Mouse (Mus musculus): ENCODE measurements around the gene Rmi2. TPM values are rescaled to one million over a fixed set of nuclear protein-coding genes. Genes with fewer than 3 reads are reported as not detected.

Gene Rmi2
- polyA plus RNA-seq, 1 experiment, result 1.9 TPM

- Histone ChIP-seq H3K4me3 (ENCODE audit: insufficient read depth, low read length) (no peak overlapping the region), H3K27ac (ENCODE audit: insufficient read depth, low read length) (no peak overlapping the region), H3K4me1 (ENCODE audit: control insufficient read depth, insufficient read depth, low read length) (no peaks in the 10 kb centered on the region)
- TF ChIP-seq POLR2A (IDR thresholded peaks at IDR 0.05; ENCODE audit: low read depth, low read length) (no peak), CTCF (IDR thresholded peaks at IDR 0.05; ENCODE audit: borderline replicate concordance, insufficient read depth, low read length) (no peak)
These were observed 10.3 kb upstream of the Rmi2 start for GRCm38 (mm10) chr16:10824536-10824935.

GRCm38 (mm10) chr16:10825840-10826239 is 9.0 kb upstream of the Rmi2 start:
- no peaks in the 10 kb centered on the region for H3K4me1 ChIP-seq (ENCODE audit: control insufficient read depth, insufficient read depth, low read length)
- H3K4me3 ChIP-seq (ENCODE audit: insufficient read depth, low read length), result no peak overlapping the region
- no peak for TF ChIP-seq CTCF (IDR thresholded peaks at IDR 0.05; ENCODE audit: borderline replicate concordance, insufficient read depth, low read length)
- no peak for TF ChIP-seq POLR2A (IDR thresholded peaks at IDR 0.05; ENCODE audit: low read depth, low read length)
- no peak overlapping the region for H3K27ac ChIP-seq (ENCODE audit: insufficient read depth, low read length)

GRCm38 (mm10) chr16:10827269-10827668 is 7.6 kb upstream of the Rmi2 start:
- no peak overlapping the region for H3K4me3 ChIP-seq (ENCODE audit: insufficient read depth, low read length)
- H3K27ac ChIP-seq (ENCODE audit: insufficient read depth, low read length), result no peak overlapping the region
- H3K4me1 ChIP-seq (ENCODE audit: control insufficient read depth, insufficient read depth, low read length), result no peaks in the 10 kb centered on the region
- no peak for TF ChIP-seq CTCF (IDR thresholded peaks at IDR 0.05; ENCODE audit: borderline replicate concordance, insufficient read depth, low read length)
- no peak for TF ChIP-seq POLR2A (IDR thresholded peaks at IDR 0.05; ENCODE audit: low read depth, low read length)

DNA sequence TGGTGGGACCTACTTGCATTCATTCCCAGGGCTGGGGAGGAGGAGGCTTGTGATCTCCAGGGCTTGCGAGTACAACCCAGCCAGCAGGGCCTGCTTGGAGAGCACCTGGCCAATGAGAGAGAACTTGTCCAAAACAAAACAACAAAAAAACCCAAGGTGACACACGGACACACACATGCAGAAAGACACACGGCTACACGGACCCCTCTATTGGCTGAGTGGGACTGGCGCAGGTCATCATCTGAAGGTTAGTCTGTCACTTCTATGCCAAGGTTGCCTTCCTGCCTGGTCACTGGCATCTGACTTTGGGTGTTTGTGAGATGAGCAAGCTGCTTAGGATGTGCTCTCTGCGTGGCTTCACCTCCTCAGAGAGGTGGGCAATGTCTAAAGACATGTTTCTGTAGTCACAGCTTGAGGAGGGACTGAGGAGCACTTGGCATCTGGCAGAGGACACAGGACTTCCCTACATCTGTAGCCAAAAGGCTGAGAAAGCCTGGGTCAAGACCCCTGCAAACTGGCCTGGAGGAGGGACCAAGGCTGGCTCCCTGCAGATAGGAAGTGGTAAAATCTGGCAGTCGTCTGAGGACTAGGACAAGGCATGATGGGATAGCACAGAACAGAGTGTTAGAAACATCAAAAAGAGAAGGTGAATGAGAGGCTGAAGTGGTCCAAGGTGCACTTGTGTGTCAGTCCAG is 6.9 kb upstream of the Rmi2 start:
- Histone ChIP-seq H3K4me3 (ENCODE audit: insufficient read depth, low read length) (no peak overlapping the region), H3K4me1 (ENCODE audit: control insufficient read depth, insufficient read depth, low read length) (no peaks in the 10 kb centered on the region), H3K27ac (ENCODE audit: insufficient read depth, low read length) (no peak overlapping the region)
- TF ChIP-seq POLR2A (IDR thresholded peaks at IDR 0.05; ENCODE audit: low read depth, low read length) (no peak), CTCF (IDR thresholded peaks at IDR 0.05; ENCODE audit: borderline replicate concordance, insufficient read depth, low read length) (no peak)

GRCm38 (mm10) chr16:10828461-10828805 is 6.4 kb upstream of the Rmi2 start:
- Histone ChIP-seq H3K27ac (ENCODE audit: insufficient read depth, low read length) (no peak overlapping the region), H3K4me1 (ENCODE audit: control insufficient read depth, insufficient read depth, low read length) (no peaks in the 10 kb centered on the region), H3K4me3 (ENCODE audit: insufficient read depth, low read length) (no peak overlapping the region)
- TF ChIP-seq POLR2A (IDR thresholded peaks at IDR 0.05; ENCODE audit: low read depth, low read length) (no peak), CTCF (IDR thresholded peaks at IDR 0.05; ENCODE audit: borderline replicate concordance, insufficient read depth, low read length) (no peak)

- no peak overlapping the region for H3K27ac ChIP-seq (ENCODE audit: insufficient read depth, low read length)
These were observed 333 bp upstream of the Rmi2 start for GRCm38 (mm10) chr16:10834542-10834910.

DNA sequence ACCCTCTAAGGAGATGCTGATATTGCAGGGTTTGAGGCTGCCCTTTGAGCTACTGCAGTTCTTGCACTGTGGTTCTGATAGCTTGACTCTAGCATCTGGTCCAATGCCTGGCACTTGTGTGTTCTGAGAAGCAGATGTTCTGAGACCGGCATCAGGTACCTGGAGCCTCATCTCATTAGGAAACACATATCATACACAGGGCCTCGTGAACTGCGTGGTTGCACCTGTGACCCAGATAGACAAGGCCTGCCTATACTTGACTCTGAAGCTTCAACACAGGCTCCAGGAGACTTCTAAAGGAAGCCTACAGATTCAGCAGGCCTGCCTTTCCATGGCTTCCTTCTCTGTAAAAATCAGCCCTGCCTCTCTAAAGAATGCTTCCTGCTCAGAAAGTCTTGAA is 1.5 kb downstream of the Rmi2 start:
- TF ChIP-seq CTCF (IDR thresholded peaks at IDR 0.05; ENCODE audit: borderline replicate concordance, insufficient read depth, low read length), result no peak
- TF ChIP-seq POLR2A (IDR thresholded peaks at IDR 0.05; ENCODE audit: low read depth, low read length), result no peak
- no peaks in the 10 kb centered on the region for H3K4me1 ChIP-seq (ENCODE audit: control insufficient read depth, insufficient read depth, low read length)
- no peak overlapping the region for H3K4me3 ChIP-seq (ENCODE audit: insufficient read depth, low read length)
- H3K27ac ChIP-seq (ENCODE audit: insufficient read depth, low read length), result no peak overlapping the region

More at GRCm38 (mm10) chr16:10834542-10834910, 333 bp upstream of the Rmi2 start:
- peak overlapping the region; percentile 32 for H3K4me3 ChIP-seq (ENCODE audit: insufficient read depth, low read length)
- no peak for TF ChIP-seq POLR2A (IDR thresholded peaks at IDR 0.05; ENCODE audit: low read depth, low read length)
- TF ChIP-seq CTCF (IDR thresholded peaks at IDR 0.05; ENCODE audit: borderline replicate concordance, insufficient read depth, low read length), result no peak
- H3K4me1 ChIP-seq (ENCODE audit: control insufficient read depth, insufficient read depth, low read length), result no peaks in the 10 kb centered on the region

- Histone ChIP-seq H3K4me3 (ENCODE audit: insufficient read depth, low read length) (no peak overlapping the region), H3K27ac (ENCODE audit: insufficient read depth, low read length) (no peak overlapping the region)
- TF ChIP-seq CTCF (IDR thresholded peaks at IDR 0.05; ENCODE audit: borderline replicate concordance, insufficient read depth, low read length), result no peak
- no peak for TF ChIP-seq POLR2A (IDR thresholded peaks at IDR 0.05; ENCODE audit: low read depth, low read length)
These were observed 2.4 kb downstream of the Rmi2 start for GRCm38 (mm10) chr16:10837250-10837649.

GRCm38 (mm10) chr16:10837903-10838302 is 3.0 kb downstream of the Rmi2 start:
- no peak overlapping the region for H3K27ac ChIP-seq (ENCODE audit: insufficient read depth, low read length)
- no peaks in the 10 kb centered on the region for H3K4me1 ChIP-seq (ENCODE audit: control insufficient read depth, insufficient read depth, low read length)
- no peak overlapping the region for H3K4me3 ChIP-seq (ENCODE audit: insufficient read depth, low read length)
- TF ChIP-seq POLR2A (IDR thresholded peaks at IDR 0.05; ENCODE audit: low read depth, low read length) (no peak), CTCF (IDR thresholded peaks at IDR 0.05; ENCODE audit: borderline replicate concordance, insufficient read depth, low read length) (no peak)

More at GRCm38 (mm10) chr16:10837250-10837649, 2.4 kb downstream of the Rmi2 start:
- H3K4me1 ChIP-seq (ENCODE audit: control insufficient read depth, insufficient read depth, low read length), result no peaks in the 10 kb centered on the region

DNA sequence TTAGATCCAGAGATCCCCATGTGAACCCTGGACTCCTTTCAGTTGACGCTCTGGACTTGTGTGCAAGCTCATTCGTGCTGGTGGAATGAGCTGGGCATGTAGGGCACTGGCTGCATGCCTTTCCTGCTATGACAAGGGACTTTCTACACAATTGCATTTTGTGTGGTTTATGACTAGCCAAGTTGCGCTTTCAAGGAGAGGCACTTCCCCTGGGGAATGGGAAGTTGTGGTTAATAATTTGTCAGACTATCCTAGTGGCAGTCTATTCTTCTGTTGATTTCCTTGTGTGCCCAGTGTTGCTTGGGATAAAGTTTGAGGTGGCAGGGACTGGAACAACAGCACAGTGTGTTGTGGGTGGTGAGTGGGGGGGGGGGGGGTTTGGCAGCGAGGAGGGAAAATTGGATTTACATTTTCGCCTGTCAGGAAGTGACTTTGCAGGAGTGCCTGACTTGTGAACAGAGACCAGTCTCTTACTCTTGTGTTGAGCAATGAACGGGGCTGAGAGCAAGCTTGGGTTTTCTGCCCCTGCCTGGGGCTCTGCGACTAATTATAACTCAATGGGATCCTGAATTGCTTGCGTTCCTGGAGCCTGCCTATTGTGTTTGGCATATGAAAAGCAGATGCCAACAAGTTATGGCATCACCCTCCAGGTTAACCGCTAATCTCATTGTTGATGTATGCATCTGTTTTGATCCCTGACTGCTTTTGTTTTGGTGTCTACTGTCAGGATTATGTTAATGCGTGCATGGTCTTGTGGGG is 3.8 kb downstream of the Rmi2 start:
- Histone ChIP-seq H3K27ac (ENCODE audit: insufficient read depth, low read length) (no peak overlapping the region), H3K4me3 (ENCODE audit: insufficient read depth, low read length) (no peak overlapping the region), H3K4me1 (ENCODE audit: control insufficient read depth, insufficient read depth, low read length) (peaks cover 3% of the 10 kb centered on the region)
- TF ChIP-seq POLR2A (IDR thresholded peaks at IDR 0.05; ENCODE audit: low read depth, low read length) (no peak), CTCF (IDR thresholded peaks at IDR 0.05; ENCODE audit: borderline replicate concordance, insufficient read depth, low read length) (no peak)
